Mouse (Mus musculus): ENCODE measurements around the gene Rbfox2.

GRCm38 (mm10) chr15:77240607-77241006 lies 66.2 kb downstream of the Rbfox2 start:
- no peak for TF ChIP-seq CTCF (IDR thresholded peaks at IDR 0.05; ENCODE audit: extremely low read depth, insufficient read length, insufficient replicate concordance, low read depth, low read length)
- TF ChIP-seq POLR2A (IDR thresholded peaks at IDR 0.05; ENCODE audit: low read depth, low read length) = no peak

All from small intestine, adult 2 months (tissue).